In the genomic region with DNA sequence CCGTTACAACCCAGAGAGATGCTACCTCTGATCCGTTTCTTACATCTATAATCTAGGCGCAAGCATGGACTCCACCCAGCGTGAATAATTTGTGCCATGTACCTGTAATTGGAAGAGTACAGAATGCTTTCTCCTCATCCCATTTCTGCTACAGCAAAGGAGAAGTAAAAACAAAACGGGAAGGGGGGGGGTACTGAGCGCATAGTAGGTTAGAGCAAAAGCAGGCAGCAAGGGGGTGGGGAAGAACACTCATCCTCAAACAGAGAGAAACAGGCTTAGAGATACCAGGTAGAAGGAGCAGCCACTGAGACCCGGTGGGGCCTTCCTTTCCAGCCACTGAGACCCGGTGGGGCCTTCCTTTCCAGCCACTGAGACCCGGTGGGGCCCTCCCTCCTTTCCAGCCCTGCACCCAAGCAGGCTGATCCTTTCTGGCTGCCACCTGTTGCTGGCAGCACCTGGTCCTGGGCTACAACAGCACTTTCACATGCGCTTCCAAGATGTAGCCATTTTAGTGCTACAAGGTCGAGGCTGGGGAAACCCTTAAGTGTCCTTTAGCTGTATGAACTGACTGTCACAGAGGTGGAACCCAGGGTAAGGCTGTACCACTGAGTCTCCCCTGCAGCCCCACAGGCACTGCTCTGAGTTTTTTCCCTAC, we compare ENCODE assay signal across 20 mouse cellular contexts.
"Had no signal": no experiment of that assay in that cellular context is flagged by ENCODE, and none has a peak within 500 bp of the region (broad histone marks: within the 10 kb centered on the region; RNA-seq: fewer than 3 reads in every experiment).

No protein-coding gene starts in this region.

- H3K27ac ChIP-seq: kidney, postnatal 0 days; layer of hippocampus, adult 2 months; left cerebral cortex, adult 2 months; limb, embryonic 12.5 days; lung, embryonic 15.5 days; neural tube, embryonic 12.5 days; neural tube, embryonic 15.5 days; stomach, embryonic 15.5 days had no signal

- H3K4me1 ChIP-seq: limb, embryonic 12.5 days; lung, embryonic 15.5 days; neural tube, embryonic 12.5 days; neural tube, embryonic 15.5 days; stomach, embryonic 15.5 days had no signal

- ATAC-seq: intestine, postnatal 0 days had no signal

- H3K9ac ChIP-seq: limb, embryonic 12.5 days; lung, embryonic 15.5 days; neural tube, embryonic 12.5 days; neural tube, embryonic 15.5 days; stomach, embryonic 15.5 days had no signal

- H3K4me3 ChIP-seq: layer of hippocampus, adult 2 months; left cerebral cortex, adult 2 months; limb, embryonic 12.5 days; lung, embryonic 15.5 days; neural tube, embryonic 12.5 days; neural tube, embryonic 15.5 days; stomach, embryonic 15.5 days had no signal

- H3K4me2 ChIP-seq: limb, embryonic 12.5 days; lung, embryonic 15.5 days; midbrain, embryonic 11.5 days; neural tube, embryonic 12.5 days; neural tube, embryonic 15.5 days; stomach, embryonic 15.5 days had no signal

- H3K27me3 ChIP-seq: limb, embryonic 12.5 days; lung, embryonic 15.5 days; neural tube, embryonic 12.5 days; neural tube, embryonic 15.5 days; stomach, embryonic 15.5 days had no signal

- H3K36me3 ChIP-seq: limb, embryonic 12.5 days; lung, embryonic 15.5 days; neural tube, embryonic 12.5 days; stomach, embryonic 15.5 days had no signal

- DNase-seq: kidney, adult 2 months; layer of hippocampus, postnatal 36 days; lung, adult 18-20 months; lung, postnatal 10 days; lung, postnatal 36 days; midbrain, embryonic 14.5 days; retina, postnatal 1 day; right cerebral cortex, postnatal 25 days; spleen, adult 18-20 months; thymus, postnatal 25 days had no signal

- H3K9me3 ChIP-seq: lung, embryonic 15.5 days; neural tube, embryonic 15.5 days; stomach, embryonic 15.5 days had no signal
